Mouse (Mus musculus): ENCODE measurements around the gene Polr2g. TPM values are rescaled to one million over a fixed set of nuclear protein-coding genes. Genes with fewer than 3 reads are reported as not detected.

Gene Polr2g
- polyA plus RNA-seq, 1 experiment from 2014 or later = 56.4 TPM

DNA sequence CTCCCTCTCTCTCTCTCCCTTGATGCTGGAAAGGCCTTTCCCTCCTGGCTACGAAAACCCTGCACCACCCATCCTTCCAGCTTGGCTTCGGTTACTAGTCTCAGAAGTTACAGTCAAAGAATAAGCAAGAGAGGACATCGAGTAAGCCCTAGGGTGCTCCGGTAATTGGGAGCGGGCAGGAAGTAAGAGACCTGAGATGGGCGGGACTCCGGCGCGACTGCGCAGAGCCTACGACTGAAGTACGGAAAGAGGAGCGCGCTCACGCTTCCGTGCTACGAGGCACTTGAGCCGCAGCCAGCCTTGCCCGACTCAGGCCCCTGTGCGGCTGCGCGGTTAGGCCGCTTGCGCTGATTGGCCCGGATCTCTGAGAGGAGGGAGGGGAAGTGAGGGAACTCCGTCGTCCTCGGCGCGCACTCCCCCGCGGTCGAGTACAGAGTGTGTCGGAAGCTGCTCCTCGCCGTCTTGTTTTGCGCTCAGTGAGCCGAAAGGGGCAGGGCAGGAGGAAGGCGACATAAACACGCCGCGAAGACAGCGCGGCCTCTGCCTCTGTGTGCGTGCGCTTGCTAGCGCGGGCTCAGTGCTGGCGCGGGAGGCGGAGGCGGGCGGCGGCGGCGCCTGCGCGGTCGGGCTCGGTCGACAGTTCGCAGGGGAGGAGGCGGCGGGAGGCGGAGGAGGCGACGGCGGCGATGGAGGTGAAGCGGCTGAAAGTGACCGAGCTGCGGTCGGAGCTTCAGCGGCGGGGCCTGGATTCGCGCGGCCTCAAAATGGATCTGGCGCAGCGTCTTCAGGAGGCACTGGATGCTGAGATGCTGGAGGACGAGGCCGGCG, 21.4 kb upstream of the Polr2g start, which contains the start of gene Hnrnpul2:
TSS of gene Hnrnpul2 (plus strand) at position 415 of the 828 bp plus-strand sequence.
- Histone ChIP-seq H3K36me3 (ENCODE audit: control insufficient read depth, insufficient read depth) (peaks cover 36% of the 10 kb centered on the region), H3K4me3 (ENCODE audit: low read depth, low read length) (peak within 1 kb of the TSS; percentile 100), H3K27me3 (ENCODE audit: control insufficient read depth, insufficient read depth, low read depth, low read length) (no peaks in the 10 kb centered on the region), H3K27ac (ENCODE audit: low read length) (peak within 1 kb of the TSS; percentile 100), H3K9ac (ENCODE audit: low read depth, low read length) (peak within 1 kb of the TSS; percentile 99), H3K4me1 (ENCODE audit: control insufficient read depth, low read depth, low read length) (peaks cover 31% of the 10 kb centered on the region), H3K9me3 (replicated peaks; ENCODE audit: control insufficient read depth, low read length) (no peaks in the 10 kb centered on the region), H3K4me2 (ENCODE audit: low read depth, low read length) (peak within 1 kb of the TSS; percentile 93)
- peak; percentile 90 for ATAC-seq (ENCODE audit: low read depth)
- WGBS (ENCODE audit: insufficient replicate concordance) = under 1% methylated on average over 78 of the region's 83 CpGs

DNA sequence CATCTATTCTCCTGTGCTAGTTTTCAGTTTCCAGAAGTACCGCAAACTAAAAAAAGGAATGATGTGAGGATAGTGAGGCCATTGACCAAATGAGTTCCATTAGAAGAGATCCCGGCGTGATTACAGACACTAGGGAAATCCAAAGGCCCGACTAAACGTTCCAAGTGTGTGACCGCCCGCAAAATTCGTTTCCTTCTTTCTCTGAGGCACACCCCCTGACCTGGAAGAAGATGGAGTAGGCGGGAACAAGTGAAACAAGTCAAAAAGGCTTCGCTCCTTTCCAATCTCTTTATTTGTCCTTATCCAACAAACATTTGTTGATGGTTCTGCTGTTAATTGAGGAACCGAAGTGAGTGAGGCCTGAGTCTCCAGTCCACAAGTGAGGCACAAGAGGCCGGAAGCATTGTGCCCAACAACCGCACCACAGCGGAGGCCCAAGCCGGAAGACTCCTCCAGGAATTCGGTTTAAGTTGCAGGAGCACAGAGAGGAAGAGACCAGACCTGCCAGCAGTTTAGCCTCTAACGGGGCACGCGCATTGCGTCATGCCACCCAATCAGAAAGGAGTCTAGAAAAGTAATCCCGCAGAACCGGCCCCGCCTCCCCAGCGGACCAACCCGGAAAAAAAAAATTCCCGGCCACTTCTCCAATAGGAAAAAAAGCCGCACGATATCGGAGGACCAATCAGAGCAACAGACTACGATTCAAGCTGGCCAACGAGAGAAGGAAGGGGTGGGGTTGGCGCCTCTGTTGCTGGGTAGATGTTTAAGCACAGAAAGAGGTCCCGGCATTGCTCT, 20.6 kb upstream of the Polr2g start, which contains the start of gene Ttc9c:
TSS of gene Ttc9c (minus strand) at position 533 of the 795 bp plus-strand sequence.
- Histone ChIP-seq H3K4me2 (ENCODE audit: low read depth, low read length) (peak within 1 kb of the TSS; percentile 93), H3K27ac (ENCODE audit: low read length) (peak within 1 kb of the TSS; percentile 100), H3K36me3 (ENCODE audit: control insufficient read depth, insufficient read depth) (peaks cover 34% of the 10 kb centered on the region), H3K4me3 (ENCODE audit: low read depth, low read length) (peak within 1 kb of the TSS; percentile 100), H3K4me1 (ENCODE audit: control insufficient read depth, low read depth, low read length) (peaks cover 31% of the 10 kb centered on the region), H3K9ac (ENCODE audit: low read depth, low read length) (peak within 1 kb of the TSS; percentile 99), H3K27me3 (ENCODE audit: control insufficient read depth, insufficient read depth, low read depth, low read length) (no peaks in the 10 kb centered on the region), H3K9me3 (replicated peaks; ENCODE audit: control insufficient read depth, low read length) (no peaks in the 10 kb centered on the region)
- ATAC-seq (ENCODE audit: low read depth) = peak; percentile 76
- under 1% methylated on average over 33 of the region's 33 CpGs for WGBS (ENCODE audit: insufficient replicate concordance)

DNA sequence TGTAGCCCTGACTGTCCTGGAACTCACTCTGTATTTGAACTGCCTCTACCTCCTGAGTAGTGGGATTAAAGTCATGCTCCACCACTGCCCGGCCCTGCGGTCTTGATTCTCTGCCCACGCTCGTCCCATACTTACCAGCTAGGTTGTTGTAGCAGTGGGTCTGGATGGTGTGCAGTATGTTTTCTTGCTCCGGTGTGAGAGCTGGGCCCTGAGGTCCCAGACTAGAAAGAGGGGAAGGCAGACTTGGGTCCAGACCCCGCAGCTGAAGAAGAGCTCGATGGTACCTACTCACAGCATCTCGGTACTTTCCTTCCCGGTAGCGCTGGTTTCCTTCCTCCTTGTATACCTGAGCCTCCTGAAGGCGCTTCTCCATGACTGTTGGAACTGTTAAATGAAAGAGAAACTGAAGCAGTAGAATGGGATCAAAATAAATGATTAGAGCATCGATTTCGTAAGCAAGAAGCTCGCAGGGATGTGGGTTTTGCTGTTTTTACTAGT, 20.0 kb upstream of the Polr2g start:
- Histone ChIP-seq H3K4me1 (ENCODE audit: control insufficient read depth, low read depth, low read length) (peaks cover 29% of the 10 kb centered on the region), H3K36me3 (ENCODE audit: control insufficient read depth, insufficient read depth) (peaks cover 32% of the 10 kb centered on the region), H3K27me3 (ENCODE audit: control insufficient read depth, insufficient read depth, low read depth, low read length) (no peaks in the 10 kb centered on the region), H3K4me2 (ENCODE audit: low read depth, low read length) (peak overlapping the region; percentile 93), H3K9ac (ENCODE audit: low read depth, low read length) (peak overlapping the region; percentile 99), H3K27ac (ENCODE audit: low read length) (peak overlapping the region; percentile 100), H3K9me3 (replicated peaks; ENCODE audit: control insufficient read depth, low read length) (no peaks in the 10 kb centered on the region), H3K4me3 (ENCODE audit: low read depth, low read length) (peak overlapping the region; percentile 100)
- 14% methylated on average over 14 of the region's 14 CpGs for WGBS (ENCODE audit: insufficient replicate concordance)
- no peak for ATAC-seq (ENCODE audit: low read depth)

DNA sequence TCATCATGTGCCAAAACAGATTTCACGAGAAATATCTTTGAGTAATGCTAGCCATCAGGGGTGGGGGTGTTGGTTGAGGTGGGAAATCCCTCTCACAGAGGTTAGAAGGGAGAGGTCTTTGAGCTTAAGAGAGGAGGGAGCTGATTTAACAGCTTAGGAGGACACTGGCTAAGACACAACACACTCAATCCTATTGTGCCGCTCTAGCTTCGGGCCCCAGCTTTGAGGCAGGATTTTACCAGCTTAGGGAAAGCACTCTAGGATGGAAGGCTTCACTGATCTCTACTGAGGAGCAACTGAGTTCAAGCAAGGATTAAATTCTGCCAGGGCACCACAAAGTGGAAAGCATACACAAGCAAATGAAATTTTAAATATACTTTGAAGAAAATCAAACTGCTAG, 18.6 kb upstream of the Polr2g start:
- Histone ChIP-seq H3K9ac (ENCODE audit: low read depth, low read length) (peak overlapping the region; percentile 37), H3K27ac (ENCODE audit: low read length) (no peak overlapping the region), H3K4me2 (ENCODE audit: low read depth, low read length) (peak overlapping the region; percentile 17), H3K4me1 (ENCODE audit: control insufficient read depth, low read depth, low read length) (peaks cover 16% of the 10 kb centered on the region), H3K36me3 (ENCODE audit: control insufficient read depth, insufficient read depth) (peaks cover 36% of the 10 kb centered on the region), H3K4me3 (ENCODE audit: low read depth, low read length) (peak overlapping the region; percentile 19; the same call in 1 of the 2 replicates), H3K9me3 (replicated peaks; ENCODE audit: control insufficient read depth, low read length) (no peaks in the 10 kb centered on the region), H3K27me3 (ENCODE audit: control insufficient read depth, insufficient read depth, low read depth, low read length) (no peaks in the 10 kb centered on the region)
- 78% methylated on average over 3 of the region's 3 CpGs for WGBS (ENCODE audit: insufficient replicate concordance)
- ATAC-seq (ENCODE audit: low read depth) = no peak

DNA sequence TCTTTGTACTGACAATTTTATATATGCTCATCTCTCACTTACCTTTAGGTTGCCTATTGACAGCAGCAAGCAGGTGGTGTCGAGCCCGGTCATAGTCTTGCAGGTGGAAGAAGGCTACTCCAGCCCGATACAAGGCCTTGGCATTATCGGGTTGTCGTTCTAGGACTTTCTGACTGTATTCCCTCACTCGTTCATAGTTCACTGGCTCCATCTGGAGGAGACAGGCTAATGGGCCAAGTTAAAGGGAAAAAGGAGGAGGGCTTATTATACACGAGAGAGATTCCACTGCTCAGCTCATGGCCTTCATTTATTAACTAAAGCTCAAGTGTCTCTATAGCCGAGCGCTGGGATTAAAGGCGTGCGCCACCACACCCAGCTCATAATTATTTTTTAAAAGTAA, 17.4 kb upstream of the Polr2g start:
- Histone ChIP-seq H3K27ac (ENCODE audit: low read length) (no peak overlapping the region), H3K36me3 (ENCODE audit: control insufficient read depth, insufficient read depth) (peaks cover 44% of the 10 kb centered on the region), H3K27me3 (ENCODE audit: control insufficient read depth, insufficient read depth, low read depth, low read length) (no peaks in the 10 kb centered on the region), H3K4me3 (ENCODE audit: low read depth, low read length) (no peak overlapping the region), H3K4me2 (ENCODE audit: low read depth, low read length) (no peak overlapping the region), H3K9ac (ENCODE audit: low read depth, low read length) (no peak overlapping the region), H3K4me1 (ENCODE audit: control insufficient read depth, low read depth, low read length) (peaks cover 14% of the 10 kb centered on the region), H3K9me3 (replicated peaks; ENCODE audit: control insufficient read depth, low read length) (no peaks in the 10 kb centered on the region)
- ATAC-seq (ENCODE audit: low read depth) = no peak
- 81% methylated on average over 11 of the region's 11 CpGs for WGBS (ENCODE audit: insufficient replicate concordance)

DNA sequence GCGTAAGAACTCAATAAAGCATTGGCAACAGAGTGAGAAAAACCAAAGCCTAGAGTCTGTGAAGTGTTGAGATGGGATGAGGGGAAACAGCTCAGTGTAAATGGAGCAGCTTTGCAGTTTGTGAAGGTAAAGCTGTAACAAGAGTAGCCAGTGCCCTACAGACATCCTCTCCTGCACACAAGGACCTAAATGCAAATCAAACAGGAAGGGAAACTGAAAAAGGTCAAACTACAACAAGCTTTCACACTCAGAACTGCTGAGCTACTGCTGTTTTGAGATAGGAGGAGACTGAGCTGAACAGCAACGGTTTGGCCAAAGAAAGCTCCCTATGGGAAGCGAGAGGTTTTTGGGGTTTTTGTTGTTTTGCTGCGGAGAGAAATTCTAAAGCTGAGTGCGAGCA, 8.4 kb upstream of the Polr2g start:
- ATAC-seq (ENCODE audit: low read depth) = no peak
- Histone ChIP-seq H3K4me2 (ENCODE audit: low read depth, low read length) (no peak overlapping the region), H3K9me3 (replicated peaks; ENCODE audit: control insufficient read depth, low read length) (no peaks in the 10 kb centered on the region), H3K27ac (ENCODE audit: low read length) (peak overlapping the region; percentile 32; the same call in 1 of the 2 replicates), H3K4me3 (ENCODE audit: low read depth, low read length) (no peak overlapping the region), H3K27me3 (ENCODE audit: control insufficient read depth, insufficient read depth, low read depth, low read length) (no peaks in the 10 kb centered on the region), H3K4me1 (ENCODE audit: control insufficient read depth, low read depth, low read length) (peaks cover 9% of the 10 kb centered on the region), H3K36me3 (ENCODE audit: control insufficient read depth, insufficient read depth) (peaks cover 24% of the 10 kb centered on the region), H3K9ac (ENCODE audit: low read depth, low read length) (no peak overlapping the region)
- WGBS (ENCODE audit: insufficient replicate concordance) = 81% methylated on average over 5 of the region's 5 CpGs

DNA sequence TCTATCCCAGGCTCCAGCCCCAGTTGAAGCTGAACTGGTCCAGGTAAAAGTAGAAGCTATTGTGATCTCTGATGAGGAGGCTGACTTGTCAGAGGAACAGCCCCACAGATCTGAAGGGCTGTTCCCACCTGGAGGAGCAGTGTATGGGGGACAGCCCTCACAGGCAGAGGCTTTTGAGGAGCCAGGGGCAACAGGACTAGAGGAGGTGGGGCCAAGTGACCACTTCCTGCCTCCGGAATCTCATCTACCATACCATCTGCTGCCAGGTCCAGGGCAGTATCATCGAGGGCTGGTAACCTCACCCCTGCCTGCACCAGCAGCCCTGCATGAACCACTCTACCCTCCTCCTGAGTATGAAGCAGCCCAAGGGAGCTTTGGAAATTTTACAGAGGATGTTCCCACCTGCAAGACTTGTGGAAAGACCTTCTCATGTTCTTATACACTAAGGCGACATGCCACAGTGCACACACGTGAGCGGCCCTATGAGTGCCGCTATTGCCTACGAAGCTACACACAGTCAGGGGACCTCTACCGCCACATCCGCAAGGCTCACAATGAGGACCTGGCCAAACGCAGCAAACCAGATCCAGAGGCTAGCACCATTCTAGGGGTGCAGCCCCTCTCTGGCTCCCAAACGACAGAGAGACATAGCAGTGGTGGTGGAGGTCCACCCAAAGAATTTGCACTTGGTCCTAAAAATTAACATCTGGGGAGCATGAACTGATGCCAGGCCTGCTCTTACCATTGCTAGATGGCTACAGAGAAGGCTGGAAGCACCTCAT, 5.7 kb upstream of the Polr2g start:
- H3K36me3 ChIP-seq (ENCODE audit: control insufficient read depth, insufficient read depth) = peaks cover 10% of the 10 kb centered on the region
- H3K27ac ChIP-seq (ENCODE audit: low read length) = no peak overlapping the region
- no peaks in the 10 kb centered on the region for H3K9me3 ChIP-seq (replicated peaks; ENCODE audit: control insufficient read depth, low read length)
- peaks cover 12% of the 10 kb centered on the region for H3K4me1 ChIP-seq (ENCODE audit: control insufficient read depth, low read depth, low read length)
- no peaks in the 10 kb centered on the region for H3K27me3 ChIP-seq (ENCODE audit: control insufficient read depth, insufficient read depth, low read depth, low read length)
- no peak for ATAC-seq (ENCODE audit: low read depth)
- H3K4me3 ChIP-seq (ENCODE audit: low read depth, low read length) = no peak overlapping the region
- 68% methylated on average over 11 of the region's 11 CpGs for WGBS (ENCODE audit: insufficient replicate concordance)
- no peak overlapping the region for H3K4me2 ChIP-seq (ENCODE audit: low read depth, low read length)
- H3K9ac ChIP-seq (ENCODE audit: low read depth, low read length) = no peak overlapping the region

DNA sequence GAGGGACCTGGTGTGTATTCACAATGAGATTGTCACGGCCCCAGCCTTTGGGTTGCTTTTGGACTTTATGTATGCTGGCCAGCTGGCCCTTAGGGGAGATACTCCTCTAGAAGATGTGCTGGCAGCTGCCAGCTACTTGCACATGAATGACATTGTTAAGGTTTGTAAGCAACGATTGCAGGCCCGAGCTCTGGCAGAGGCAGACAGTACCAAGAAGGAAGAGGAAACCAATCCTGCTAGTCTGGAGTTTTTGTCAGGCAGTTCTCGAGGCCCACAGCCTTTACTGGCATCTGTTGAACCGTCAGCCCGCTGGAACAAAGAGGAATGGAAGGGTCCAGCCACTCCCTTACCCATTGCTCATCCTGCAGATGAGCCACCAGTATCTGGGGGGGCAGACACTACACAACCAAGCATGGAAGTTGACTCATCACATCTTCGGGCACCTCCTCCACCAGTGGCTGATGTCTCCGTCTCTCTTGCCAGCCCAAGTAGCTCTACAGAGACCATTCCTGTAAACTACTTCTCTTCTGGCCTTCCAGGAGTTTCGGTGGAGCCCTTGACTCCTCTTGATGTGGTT, 4.9 kb upstream of the Polr2g start:
- WGBS (ENCODE audit: insufficient replicate concordance) = 74% methylated on average over 9 of the region's 9 CpGs
- Histone ChIP-seq H3K4me3 (ENCODE audit: low read depth, low read length) (no peak overlapping the region), H3K27me3 (ENCODE audit: control insufficient read depth, insufficient read depth, low read depth, low read length) (no peaks in the 10 kb centered on the region), H3K36me3 (ENCODE audit: control insufficient read depth, insufficient read depth) (peaks cover 10% of the 10 kb centered on the region), H3K4me1 (ENCODE audit: control insufficient read depth, low read depth, low read length) (peaks cover 12% of the 10 kb centered on the region), H3K4me2 (ENCODE audit: low read depth, low read length) (peak overlapping the region; percentile 87; the same call in 1 of the 2 replicates), H3K27ac (ENCODE audit: low read length) (peak overlapping the region; percentile 78), H3K9ac (ENCODE audit: low read depth, low read length) (no peak overlapping the region), H3K9me3 (replicated peaks; ENCODE audit: control insufficient read depth, low read length) (no peaks in the 10 kb centered on the region)
- no peak for ATAC-seq (ENCODE audit: low read depth)
